10 mouse cellular contexts compared by ENCODE assay signal in the genomic region with DNA sequence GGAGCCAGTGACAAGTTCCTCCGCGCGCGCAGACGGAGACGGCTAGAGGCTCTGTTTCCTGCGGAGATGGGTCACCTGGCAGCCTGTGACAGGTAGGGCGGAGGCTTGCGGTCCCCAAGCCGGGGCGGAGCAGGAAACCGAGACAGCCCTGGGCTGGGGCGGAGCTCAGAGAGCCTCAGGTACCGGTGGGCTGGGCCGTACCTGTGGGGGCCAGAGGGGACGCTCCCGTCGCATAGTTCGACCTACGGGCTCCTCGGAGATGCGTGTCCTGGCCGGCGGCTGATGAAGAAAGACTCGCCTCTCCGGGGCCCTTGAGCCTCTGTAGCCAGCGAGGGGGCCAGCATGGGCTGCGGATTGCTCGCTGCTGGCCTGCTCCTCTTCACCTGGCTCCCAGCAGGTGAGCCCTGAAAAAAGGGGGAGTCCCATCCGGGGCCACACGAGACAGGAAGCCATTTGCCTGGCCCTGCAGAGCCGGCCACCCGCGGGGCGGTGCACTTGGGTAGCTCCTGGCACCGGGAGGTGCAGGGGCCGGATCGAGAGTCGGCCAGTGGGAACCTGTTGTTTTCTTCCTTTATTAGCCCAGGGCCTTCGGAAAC. TPM values are rescaled to one million over a fixed set of nuclear protein-coding genes. Genes with fewer than 3 reads are reported as not detected.
DNase-seq lines count a peak whose midpoint lies in the region; ATAC-seq lines count a peak whose summit lies in the region.
"Had no signal": no experiment of that assay in that cellular context is flagged by ENCODE, and none has a peak within 500 bp of the region (broad histone marks: within the 10 kb centered on the region; RNA-seq: fewer than 3 reads in every experiment).

A gene (plus strand): TSS at position 161 of the 596 bp plus-strand sequence.

- H3K9me3 ChIP-seq in hindbrain, embryonic 13.5 days: no peaks in the 10 kb centered on the region
- H3K9me3 ChIP-seq in limb, embryonic 15.5 days: no peaks in the 10 kb centered on the region

- DNase-seq in cerebellum, postnatal 10 days: peak; percentile 19 to 31
- no peak for DNase-seq in cerebellum, adult 8-10 months
- peak; percentile 27 for DNase-seq in Muller cell, postnatal 12 days (ENCODE audit: inconsistent ontology term)
- peak; percentile 84 for DNase-seq in urinary bladder, postnatal 14 days (ENCODE audit: low spot score)
- no peak for DNase-seq in adrenal gland, postnatal 4 days (ENCODE audit: low spot score in 2 of 2)

- no peak within 1 kb of the TSS for H3K27ac ChIP-seq in hindbrain, embryonic 13.5 days
- no peak within 1 kb of the TSS for H3K27ac ChIP-seq in limb, embryonic 15.5 days
- H3K27ac ChIP-seq: macrophage had no signal

- peak within 1 kb of the TSS; percentile 48 for H3K4me3 ChIP-seq in hindbrain, embryonic 13.5 days
- peak within 1 kb of the TSS; percentile 42 for H3K4me3 ChIP-seq in limb, embryonic 15.5 days

- peak; percentile 63; the same call in 1 of the 2 replicates for ATAC-seq in hindbrain, embryonic 13.5 days (ENCODE audit: low FRiP score)
- no peak for ATAC-seq in limb, embryonic 15.5 days (ENCODE audit: insufficient number of reproducible peaks, low FRiP score, low TSS enrichment, low read depth)
- ATAC-seq in monocyte, adult 5-6 weeks (replicated peaks; ENCODE audit: insufficient number of reproducible peaks, low FRiP score, low TSS enrichment, poor library complexity, severe bottlenecking): peak; percentile 40; the same call in 1 of the 2 replicates

- H3K27me3 ChIP-seq in hindbrain, embryonic 13.5 days: peaks cover 38% of the 10 kb centered on the region
- H3K27me3 ChIP-seq in limb, embryonic 15.5 days: peaks cover 16% of the 10 kb centered on the region
- H3K27me3 ChIP-seq: CH12.LX had no signal

- peak within 1 kb of the TSS; percentile 82 for H3K4me2 ChIP-seq in hindbrain, embryonic 13.5 days
- H3K4me2 ChIP-seq in limb, embryonic 15.5 days: peak within 1 kb of the TSS; percentile 75

- peak within 1 kb of the TSS; percentile 62 for H3K9ac ChIP-seq in hindbrain, embryonic 13.5 days
- no peak within 1 kb of the TSS for H3K9ac ChIP-seq in limb, embryonic 15.5 days

- no peaks in the 10 kb centered on the region for H3K36me3 ChIP-seq in hindbrain, embryonic 13.5 days
- H3K36me3 ChIP-seq in limb, embryonic 15.5 days: no peaks in the 10 kb centered on the region

- WGBS in hindbrain, embryonic 13.5 days: 2% methylated on average over 40 of the region's 40 CpGs
- 2% methylated on average over 40 of the region's 40 CpGs for WGBS in limb, embryonic 15.5 days

- H3K4me1 ChIP-seq in hindbrain, embryonic 13.5 days (replicated peaks): peaks cover 9% of the 10 kb centered on the region
- peaks cover 15% of the 10 kb centered on the region for H3K4me1 ChIP-seq in limb, embryonic 15.5 days

RNA-seq across cellular contexts. Expression of the gene that starts here (rescaled TPM):
- polyA plus RNA-seq in hindbrain, embryonic 13.5 days (2015; fragmentation: Nextera tagmentation; extraction: Ambion mirVana): 0.09 and 0.18 TPM in 2 replicates
- 1.8 and 2.1 TPM in 2 replicates for polyA plus RNA-seq in limb, embryonic 15.5 days (2015; fragmentation: Nextera tagmentation; extraction: Ambion mirVana)
- 2.0 to 2.3 TPM in 2 of 3 replicates, not detected in the other for total RNA-seq in monocyte, adult 5-6 weeks (2017)
- 1 to 10 TPM in 1 of 2 experiments, under 1 TPM in 1; 0.14 to 3.0 TPM for total RNA-seq in adrenal gland, postnatal 4 days (2021)
- polyA plus RNA-seq: macrophage had no signal

Comparison
In these comparisons a context has a peak if more than half of its experiments do, and no peak if none do; other contexts are left out.
1. DNase-seq: peak in cerebellum, postnatal 10 days (2 of 2), Muller cell, postnatal 12 days (single experiment) and urinary bladder, postnatal 14 days (single experiment); none in cerebellum, adult 8-10 months (single experiment) and adrenal gland, postnatal 4 days (0 of 2).
2. Peak in ATAC-seq, H3K4me3 ChIP-seq, H3K9ac ChIP-seq and H3K4me2 ChIP-seq in hindbrain, embryonic 13.5 days; RNA of the gene not detected or under 1 TPM.